Mouse (Mus musculus) monocyte, adult 5-6 weeks (primary cell): ENCODE results near the gene Pth1r. TPM values are rescaled to one million over a fixed set of nuclear protein-coding genes. Genes with fewer than 3 reads are reported as not detected.

ENCODE experiments used
- ATAC-seq: fragments of 153-309, 156-312 bp; replicated peaks from 2 replicates; pipeline ENCODE4 v1.8.0; 2017; ENCODE audit warnings: mild to moderate bottlenecking; ENCODE audit not compliant: low TSS enrichment, insufficient number of reproducible peaks, severe bottlenecking, poor library complexity, low FRiP score
- total RNA-seq: library from RNA; stranded (forward); fragments of 200-1000, 200-491, 200-594 nt; gene quantifications from 3 replicates; pipeline ENCODE4 v1.2.3, GENCODE M21; 2017

Pth1r gene
- total RNA-seq, 1 experiment from 2014 or later: not detected

DNA sequence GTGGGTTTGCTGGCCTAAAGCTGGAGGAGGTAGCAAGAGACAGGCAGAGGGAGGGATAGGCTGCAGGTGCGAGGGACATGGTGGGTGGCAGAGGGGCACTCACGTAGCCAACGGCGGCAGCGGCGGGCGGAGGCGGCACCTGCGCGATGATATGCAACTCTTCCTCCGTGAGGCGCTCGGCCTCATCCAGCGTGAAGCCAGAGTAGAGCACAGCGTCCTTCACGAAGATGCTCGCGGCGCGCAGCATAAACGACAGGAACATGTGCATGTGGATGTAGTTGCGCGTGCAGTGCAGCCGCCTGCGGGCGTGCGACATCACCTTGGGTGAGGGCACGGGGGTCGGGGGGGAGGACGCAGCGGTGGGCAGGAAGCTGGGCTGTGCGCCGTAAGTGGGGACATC lies 20.1 kb downstream of the Pth1r start:
- no peak for ATAC-seq

DNA sequence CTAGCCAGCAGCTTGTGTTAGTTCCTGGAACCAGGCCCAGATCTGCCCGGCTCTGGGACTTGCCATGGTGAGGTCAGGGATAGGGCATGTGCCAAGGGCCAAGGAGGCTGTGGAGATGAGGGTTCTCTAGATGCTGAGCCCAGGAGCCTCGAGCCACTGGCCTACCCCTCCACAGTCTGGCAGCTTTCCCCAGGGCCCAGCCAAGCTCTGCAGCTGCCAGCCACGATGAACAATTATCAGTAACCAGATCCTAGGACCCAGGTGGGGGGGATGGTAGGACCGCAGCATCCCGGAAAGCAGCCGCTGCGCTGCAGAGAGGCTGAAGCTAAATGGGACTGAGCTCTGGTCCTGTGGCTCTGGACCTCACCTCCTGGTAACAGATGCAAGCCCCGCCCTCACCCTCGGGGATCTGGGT lies 21.2 kb downstream of the Pth1r start:
- ATAC-seq: no peak

- ATAC-seq: no peak
These were observed 24.9 kb downstream of the Pth1r start for GRCm38 (mm10) chr9:110722060-110722459.

GRCm38 (mm10) chr9:110719977-110720376 lies 27.0 kb downstream of the Pth1r start:
- no peak for ATAC-seq

DNA sequence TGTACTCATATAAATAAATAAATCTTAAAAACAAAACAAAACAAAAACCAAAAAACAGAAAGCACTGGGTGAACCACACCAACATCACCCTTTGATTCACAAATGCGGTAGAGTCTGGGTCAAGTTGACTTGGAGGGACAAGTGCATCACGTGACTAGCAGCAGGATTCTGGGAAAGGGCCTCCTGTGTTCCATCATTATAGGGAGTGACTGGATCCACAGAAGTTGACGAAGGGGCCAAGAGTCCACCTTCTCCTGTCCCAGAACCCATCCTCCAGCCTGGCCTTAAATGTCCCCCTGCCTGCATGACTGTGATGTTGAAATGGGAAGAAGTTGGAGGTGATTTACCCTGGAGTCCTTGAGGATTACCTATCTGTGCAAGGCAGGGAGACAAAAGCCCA lies 28.1 kb downstream of the Pth1r start:
- ATAC-seq: no peak

GRCm38 (mm10) chr9:110718071-110718470 lies 28.9 kb downstream of the Pth1r start:
- ATAC-seq: no peak

DNA sequence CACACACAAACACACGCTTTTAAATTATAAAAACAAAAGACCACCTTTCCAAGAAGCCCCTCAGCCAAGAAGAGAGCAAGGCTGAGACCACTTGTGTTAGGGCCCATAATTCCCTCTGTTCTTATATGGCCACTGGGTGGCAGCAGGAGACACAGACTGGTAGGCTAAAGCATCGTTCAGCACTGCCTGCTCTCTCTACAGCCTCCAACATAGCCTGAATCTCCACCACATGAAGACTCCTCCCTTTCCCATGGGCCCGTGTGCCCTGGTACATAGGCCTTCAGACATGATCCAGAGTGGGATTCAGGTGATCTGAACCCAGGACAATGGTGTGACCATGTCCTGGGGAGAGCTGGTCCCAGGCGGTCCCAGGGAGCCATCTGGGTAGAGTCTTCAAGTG lies 30.2 kb downstream of the Pth1r start:
- ATAC-seq: peak; percentile 40; the same call in 1 of the 2 replicates

GRCm38 (mm10) chr9:110715426-110715825 lies 31.5 kb downstream of the Pth1r start:
- ATAC-seq: no peak

DNA sequence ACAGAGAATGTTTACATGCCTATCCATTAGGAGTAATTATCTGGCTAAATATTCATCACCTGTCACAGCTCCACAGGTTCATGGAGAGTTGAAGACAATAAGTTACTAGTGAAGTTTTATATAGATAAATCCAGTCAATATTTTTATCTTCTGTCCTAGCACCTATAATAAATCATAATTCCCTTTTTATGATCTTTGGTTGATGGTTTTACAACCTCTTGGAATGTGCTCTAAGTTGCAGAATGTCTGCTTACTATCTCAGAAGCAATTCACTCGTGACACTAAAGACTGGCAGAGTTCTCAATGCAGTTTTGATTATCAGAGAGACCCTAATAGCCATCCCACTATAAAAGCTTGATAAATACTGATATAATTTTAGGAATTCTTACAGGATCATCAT lies 33.6 kb downstream of the Pth1r start:
- ATAC-seq: no peak

GRCm38 (mm10) chr9:110712545-110712944 lies 34.4 kb downstream of the Pth1r start:
- no peak for ATAC-seq

DNA sequence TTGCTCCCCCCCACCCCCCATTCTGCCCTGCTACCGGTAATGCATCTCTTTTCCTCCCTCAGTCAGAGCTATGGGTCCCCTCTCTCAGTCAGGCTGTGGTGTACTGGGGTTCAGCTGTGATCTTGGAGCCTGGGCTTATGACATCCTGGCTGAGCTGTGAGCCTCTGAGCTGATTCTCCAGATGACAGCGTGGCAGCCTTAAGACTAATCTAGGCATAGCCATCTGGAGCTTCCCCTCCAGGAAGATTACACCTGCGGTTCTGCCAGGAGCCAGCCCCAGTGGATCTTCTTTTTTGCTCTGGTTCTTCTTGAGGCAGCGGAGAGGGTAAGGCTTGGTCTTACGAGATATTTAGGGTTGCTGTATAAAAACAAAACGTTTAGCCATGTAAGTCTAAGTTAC lies 34.9 kb downstream of the Pth1r start:
- no peak for ATAC-seq

- no peak for ATAC-seq
These were observed 35.4 kb downstream of the Pth1r start for GRCm38 (mm10) chr9:110711532-110711931.

- peak; percentile 96 for ATAC-seq
These were observed 37.2 kb downstream of the Pth1r start for GRCm38 (mm10) chr9:110709640-110710258.

GRCm38 (mm10) chr9:110706784-110707183 lies 40.2 kb downstream of the Pth1r start:
- ATAC-seq: peak; percentile 52

DNA sequence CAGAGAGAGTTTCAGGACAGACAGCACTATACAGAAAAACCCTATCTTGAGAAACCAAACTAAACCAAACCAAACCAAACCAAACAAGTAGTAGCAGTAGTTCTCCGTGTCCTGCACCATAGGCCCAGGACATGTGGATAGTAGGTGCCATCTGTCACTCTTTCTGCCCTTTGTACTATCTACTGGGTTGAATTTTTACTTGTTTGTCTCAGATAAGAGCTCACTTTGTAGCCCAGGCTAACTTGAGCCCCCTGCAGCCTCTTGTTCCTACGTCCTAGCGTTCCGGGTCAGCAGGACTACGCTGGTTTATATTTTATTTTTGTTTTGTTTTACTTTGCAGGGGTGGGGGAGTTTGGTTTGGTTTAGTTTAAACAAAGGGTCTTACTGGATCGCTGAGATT lies 43.0 kb downstream of the Pth1r start:
- ATAC-seq: no peak

GRCm38 (mm10) chr9:110702848-110703247 lies 44.1 kb downstream of the Pth1r start:
- no peak for ATAC-seq

DNA sequence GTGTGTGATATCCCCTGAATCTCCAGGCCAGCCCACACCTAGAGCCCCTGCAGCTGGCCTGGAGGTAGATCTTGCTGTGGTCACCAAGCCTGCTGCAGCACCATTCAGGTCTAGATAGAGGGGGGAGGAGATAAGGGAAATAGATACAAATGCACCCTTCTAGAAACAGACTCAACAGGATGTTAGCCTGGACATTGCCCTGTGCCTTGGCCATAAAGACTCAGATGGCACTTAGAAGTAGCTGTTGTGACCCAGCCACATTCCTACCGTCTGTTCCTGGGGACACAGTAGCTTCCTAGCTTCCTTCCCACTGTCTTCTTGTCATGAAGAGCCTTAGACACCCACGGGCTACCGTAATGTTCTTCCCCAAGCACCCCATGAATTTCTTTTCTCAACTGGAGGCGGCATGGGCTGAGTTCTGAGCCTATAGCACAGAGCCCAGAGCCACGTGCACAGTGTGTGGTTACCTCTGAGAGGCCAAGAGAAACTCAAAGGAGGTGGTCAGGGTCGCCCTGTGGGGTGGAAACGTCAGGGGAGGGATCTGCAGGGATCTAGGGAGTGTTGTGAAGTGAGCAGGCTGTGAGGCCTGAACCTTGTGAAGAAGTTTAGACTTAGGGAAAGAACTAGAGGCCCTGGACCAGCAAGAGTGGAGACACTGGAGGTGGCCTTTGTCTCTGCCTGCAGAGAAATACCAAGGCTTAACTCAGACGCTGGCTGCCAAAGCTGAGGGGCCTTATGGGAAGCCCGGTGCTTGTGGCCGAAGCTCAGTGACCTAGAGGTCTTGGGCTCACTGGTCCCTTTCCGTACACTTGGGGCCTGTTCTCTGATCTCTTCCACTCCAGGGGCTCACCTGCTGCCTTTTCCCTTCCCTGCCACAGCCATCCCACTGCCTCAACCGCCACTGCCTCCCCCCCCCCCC lies 45.6 kb downstream of the Pth1r start:
- no peak for ATAC-seq

- no peak for ATAC-seq
These were observed 47.4 kb downstream of the Pth1r start for GRCm38 (mm10) chr9:110699574-110699973.

DNA sequence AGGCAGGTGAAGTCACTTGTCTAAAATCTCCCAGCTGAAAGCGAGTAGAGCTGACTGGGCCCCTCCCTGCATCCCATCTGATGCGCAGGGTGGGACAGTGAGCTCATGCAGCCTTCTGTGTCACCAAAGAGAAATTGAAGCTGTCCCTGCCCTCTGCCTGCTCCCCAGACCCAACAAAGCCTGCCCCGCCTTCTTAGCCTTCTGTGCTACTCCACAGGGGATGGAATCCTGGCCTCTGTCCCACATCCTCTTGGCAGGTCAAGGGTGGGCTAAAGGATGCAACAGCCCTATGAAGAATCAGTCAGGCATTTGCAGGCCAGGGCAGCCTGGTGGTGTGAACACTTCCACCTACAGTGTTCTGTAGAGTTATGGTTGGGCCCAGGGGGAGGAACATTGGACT lies 49.5 kb downstream of the Pth1r start:
- no peak for ATAC-seq

- ATAC-seq: no peak
These were observed 50.5 kb downstream of the Pth1r start for GRCm38 (mm10) chr9:110696427-110696826.
